Mouse (Mus musculus): ENCODE results near the gene Vwa1.

Gene Vwa1

DNA sequence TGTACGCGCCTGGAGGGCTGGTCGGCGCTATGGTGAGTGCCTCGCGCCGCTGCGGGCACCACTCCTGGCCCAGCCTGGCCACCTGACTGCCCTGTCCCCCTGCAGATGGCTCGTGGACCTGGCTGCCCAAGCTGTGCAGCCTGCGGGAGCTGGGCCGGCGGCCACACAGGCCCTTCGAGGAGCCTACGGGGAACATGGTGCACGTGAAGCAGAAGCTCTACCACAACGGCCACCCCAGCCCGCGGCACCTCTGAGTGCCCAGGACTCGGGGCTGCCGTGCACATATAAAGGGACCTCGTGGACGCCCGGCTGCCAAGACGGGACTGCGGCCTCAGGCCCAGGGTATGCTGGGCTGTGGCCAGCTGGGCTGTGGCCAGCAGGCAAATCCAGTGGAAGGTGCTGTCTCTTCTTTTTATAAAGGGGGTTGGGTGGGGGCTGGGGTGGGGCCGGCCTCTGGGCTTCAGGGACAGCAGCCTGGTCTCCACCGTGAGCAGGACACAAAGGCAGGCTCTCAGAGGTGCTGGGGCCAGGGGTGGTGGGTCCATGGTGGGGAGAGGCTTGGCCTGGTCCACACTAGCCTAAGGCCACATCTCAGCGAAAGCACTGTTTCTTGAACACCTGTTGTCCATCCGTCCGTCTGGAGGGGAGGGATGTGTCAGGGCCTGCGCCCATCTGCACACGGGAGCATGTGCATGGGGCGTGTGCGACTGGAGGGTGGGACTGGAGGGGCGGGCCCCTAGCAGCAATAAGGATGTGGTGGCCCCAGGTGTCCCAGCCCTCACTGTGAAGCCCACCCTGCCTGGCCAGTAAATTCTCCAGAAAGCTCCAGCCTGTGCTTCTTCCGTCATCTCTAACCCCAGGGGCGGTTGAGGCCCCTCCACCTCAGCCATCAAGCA is 34.5 kb downstream of the Vwa1 start:
- CTCF ChIA-PET, result no interaction called here

DNA sequence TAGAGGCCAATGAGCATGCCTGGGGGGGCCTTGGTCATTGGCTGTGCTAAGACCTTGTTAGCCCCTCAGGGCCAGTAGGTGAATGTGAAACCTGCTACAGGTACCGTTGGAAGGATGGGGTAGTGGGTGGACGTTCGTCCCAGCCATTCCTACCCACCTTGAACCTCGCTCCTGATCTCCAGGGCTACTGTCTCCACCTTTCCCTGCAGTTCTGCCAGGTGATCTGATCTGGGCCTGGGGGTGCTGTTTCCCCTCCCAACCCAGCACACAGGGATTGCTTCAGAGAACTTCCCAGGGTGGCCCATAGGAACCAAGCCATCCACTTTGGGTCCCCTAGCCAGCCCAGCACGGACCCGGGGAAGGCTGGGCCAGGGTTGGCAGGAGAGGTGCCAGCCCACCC is 35.3 kb downstream of the Vwa1 start:
- CTCF ChIA-PET, result no interaction called here
- POLR2A ChIA-PET, result interaction anchor here in 2 of 4 experiments (0.6 to 1.8 kb wide), 6 partner anchors 9 to 204 kb away, joined by 3 to 9 read pairs (median 4); partner anchors contain the start of genes Atad3a (in 1 of the 2) and Ube2j2 (in 1 of the 2)

More for the DNA sequence above, 34.5 kb downstream of the Vwa1 start:
- POLR2A ChIA-PET, result interaction anchor here in 2 of 4 experiments (0.6 to 1.6 kb wide), 5 partner anchors 18 to 204 kb away, joined by 3 to 6 read pairs (median 3); partner anchors contain the start of genes Atad3a (in 1 of the 2) and Ube2j2 (in 1 of the 2)

DNA sequence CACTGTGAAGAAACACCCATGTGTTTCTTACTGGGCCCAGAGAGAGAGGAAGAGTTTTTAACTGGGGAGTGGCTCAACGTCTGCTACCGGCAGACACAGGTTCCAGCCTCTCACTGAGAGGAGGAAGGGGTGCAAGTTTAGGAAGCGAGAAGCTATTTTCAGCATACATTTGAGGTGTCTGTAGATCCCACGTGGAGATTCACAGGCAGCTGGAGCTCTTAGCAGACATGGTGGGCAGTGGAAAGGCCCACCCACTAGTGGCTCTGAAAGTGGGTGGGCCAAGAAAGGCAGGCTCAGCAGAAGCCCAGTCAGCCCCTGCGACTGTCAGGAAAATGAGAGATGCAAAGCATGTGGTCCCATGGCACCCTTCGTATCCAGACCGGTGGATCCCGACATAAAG is 36.2 kb downstream of the Vwa1 start:
- CTCF ChIA-PET, result interaction anchor here in 1 of 4 experiments (0.9 kb wide), 1 partner anchor 96 kb away, joined by 3 read pairs; no protein-coding TSS in a partner anchor
- POLR2A ChIA-PET, result interaction anchor here in 3 of 4 experiments (0.5 to 1.8 kb wide), 15 partner anchors 9 to 629 kb away, joined by 3 to 9 read pairs (median 3); partner anchors contain the start of genes Atad3a (in 1 of the 3) and Ccnl2 (in 1 of the 3)

DNA sequence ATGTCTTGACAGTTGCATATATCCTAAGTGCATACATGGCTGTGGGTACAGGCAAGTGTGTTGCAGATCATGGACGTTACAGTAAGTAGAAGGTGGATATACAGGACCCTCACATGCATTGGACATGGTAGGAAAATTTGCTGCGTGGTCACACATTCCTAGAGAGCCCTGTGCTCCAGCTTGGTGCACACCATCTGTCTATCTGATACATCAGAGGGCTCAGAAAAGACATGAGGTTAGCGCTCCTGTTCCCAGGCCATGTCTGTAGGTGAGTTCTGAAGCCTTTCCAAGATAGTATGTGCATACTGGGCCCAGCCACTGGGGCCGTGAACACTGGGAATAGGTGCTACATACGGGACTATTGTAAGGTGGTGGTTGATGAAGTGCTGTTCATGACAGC is 38.1 kb downstream of the Vwa1 start:
- CTCF ChIA-PET, result no interaction called here
- POLR2A ChIA-PET, result interaction anchor here in 2 of 4 experiments (0.6 to 1.2 kb wide), 4 partner anchors 14 to 254 kb away, joined by 3 read pairs; no protein-coding TSS in a partner anchor

DNA sequence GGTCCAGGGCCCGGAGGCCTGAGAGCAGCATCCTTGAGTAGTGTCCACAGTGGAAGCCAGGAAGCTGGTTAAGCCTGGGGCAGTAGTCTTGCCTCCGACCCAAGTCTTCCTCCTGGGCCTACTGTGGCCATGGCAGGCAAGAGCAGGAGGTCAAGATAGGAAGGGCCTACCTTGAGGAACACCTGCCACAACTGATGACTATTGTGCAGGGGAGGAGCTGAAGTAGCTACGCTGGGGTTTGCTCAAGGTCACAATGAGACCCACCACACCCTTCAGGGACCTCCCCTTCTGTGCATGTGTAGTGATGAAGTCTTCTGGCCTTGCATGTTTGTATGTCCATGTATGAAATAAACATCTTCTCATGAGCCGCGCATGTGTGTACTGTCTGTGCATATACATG is 38.7 kb downstream of the Vwa1 start:
- ChIA-PET CTCF (no interaction called here), POLR2A (interaction anchor here in 2 of 4 experiments (0.6 to 1.2 kb wide), 4 partner anchors 14 to 253 kb away, joined by 3 read pairs; no protein-coding TSS in a partner anchor)

DNA sequence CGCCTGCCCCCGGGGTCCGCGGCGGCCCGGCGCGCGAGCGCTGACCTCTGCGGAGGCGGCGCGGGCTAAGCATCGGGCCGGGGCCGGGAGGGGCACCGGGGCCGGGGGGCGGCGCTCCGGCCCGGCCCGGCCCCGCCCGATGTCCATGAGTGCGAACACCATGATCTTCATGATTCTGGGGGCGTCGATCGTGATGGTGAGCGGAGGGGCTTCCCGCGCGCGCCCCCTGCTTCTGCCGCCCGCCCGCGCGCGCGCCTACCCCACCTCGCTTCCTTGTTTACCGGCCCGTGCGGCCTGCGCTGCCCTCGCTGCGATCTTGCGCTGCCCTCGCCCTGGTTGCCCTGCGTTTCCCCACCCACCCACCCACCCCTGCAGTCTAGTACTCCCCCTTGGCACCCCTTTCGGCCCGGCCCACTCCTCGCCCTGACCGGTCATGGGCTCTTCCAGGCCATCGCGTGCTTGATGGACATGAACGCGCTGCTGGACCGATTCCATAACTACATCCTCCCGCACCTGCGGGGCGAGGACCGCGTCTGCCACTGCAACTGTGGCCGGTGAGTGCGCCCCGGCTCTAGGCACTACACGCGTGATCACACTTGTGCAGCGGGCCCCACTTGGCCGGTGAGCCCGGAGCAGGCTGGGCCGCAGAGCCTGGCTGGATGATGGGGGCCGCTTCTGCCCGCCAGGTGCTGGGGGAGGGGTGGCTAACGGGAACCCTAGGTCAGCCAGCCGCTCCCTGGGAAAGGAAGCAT is 39.4 kb downstream of the Vwa1 start:
- ChIA-PET CTCF (no interaction called here), POLR2A (interaction anchor here in 2 of 4 experiments (1.0 to 1.2 kb wide), 2 partner anchors 13 to 24 kb away, joined by 3 read pairs; no protein-coding TSS in a partner anchor)

DNA sequence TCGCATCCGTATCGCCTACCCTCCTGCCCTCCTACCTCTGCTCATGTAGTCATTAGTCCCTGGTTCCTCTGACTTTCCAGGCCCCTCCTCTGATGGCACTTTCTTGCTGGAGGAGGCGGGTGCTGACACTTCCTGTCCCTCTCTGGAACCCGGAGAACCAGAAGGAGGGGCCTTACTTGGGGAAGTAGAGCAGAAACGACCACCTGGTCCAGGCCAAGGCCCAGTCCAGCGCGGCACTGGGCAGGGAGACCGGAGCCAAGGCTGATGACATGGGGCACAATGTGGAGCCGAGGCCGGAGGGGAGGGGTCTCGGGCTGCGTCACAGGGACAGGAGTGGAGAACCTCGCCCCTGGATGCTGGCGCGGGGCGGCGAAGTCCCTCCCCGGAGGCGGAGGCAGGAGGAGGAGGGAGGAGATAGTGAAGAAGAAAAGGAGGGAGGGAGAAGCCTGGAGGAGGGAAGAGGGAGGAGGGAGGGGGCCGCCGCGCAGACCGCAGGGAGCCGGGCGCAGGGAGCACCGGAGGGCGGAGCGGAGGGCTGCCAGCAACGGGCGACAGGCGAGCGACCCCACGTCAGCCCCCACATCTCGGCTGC is 40.1 kb downstream of the Vwa1 start, which contains the start of gene Tmem240:
Gene Tmem240 (plus strand): TSS at position 451 of the 592 bp plus-strand sequence.
- ChIA-PET CTCF (no interaction called here), POLR2A (interaction anchor here in 3 of 4 experiments (0.6 to 1.4 kb wide), 5 partner anchors 17 to 700 kb away, joined by 3 to 4 read pairs (median 3); partner anchors contain the start of gene Ssu72 (in 1 of the 3))

DNA sequence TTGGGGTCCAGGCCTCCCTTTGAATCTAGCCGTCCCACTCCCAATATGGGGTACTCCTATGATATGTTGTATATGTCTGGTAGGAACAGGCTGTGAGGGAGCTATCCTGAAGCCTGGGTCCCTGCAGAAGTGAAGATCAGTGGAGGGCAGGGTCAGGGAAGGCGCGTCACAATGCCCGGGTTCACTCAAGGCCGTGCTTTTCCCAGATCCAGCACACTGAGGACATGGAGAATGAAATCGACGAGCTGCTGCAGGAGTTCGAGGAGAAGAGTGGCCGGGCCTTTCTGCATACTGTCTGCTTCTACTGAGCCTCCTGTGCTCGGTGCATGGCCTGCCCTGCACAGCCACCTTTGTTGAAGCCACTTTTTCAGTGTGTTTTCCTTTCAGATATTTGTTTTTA is 41.2 kb downstream of the Vwa1 start:
- POLR2A ChIA-PET, result interaction anchor here (0.9 to 1.8 kb wide), 9 partner anchors 10 to 64 kb away, joined by 3 to 9 read pairs (median 4); partner anchors contain the start of genes Mib2 (in 1 of the 4) and Ssu72 (in 1 of the 4)
- CTCF ChIA-PET, result interaction anchor here in 1 of 4 experiments (0.6 to 0.9 kb wide), 2 partner anchors 125 to 171 kb away, joined by 3 read pairs; no protein-coding TSS in a partner anchor

DNA sequence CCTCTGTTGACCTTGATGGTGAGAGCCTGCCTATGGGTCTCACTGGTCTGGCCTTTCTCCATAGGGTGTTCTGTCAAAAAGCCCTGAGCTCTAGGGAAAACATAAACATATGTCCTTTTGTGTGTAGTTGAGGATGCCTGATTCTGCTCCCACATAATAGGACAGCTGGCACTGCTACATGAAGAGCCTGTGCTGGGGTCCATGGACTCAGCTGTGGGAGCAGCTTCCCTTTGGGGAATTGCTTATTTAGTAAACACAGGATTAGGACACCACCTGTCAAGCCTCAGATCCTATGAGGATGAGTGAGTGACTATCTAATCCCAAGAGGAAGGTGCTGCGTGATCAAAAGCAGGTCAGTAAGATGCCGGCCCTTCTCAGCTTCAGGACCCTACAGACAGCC is 46.5 kb downstream of the Vwa1 start:
- CTCF ChIA-PET, result no interaction called here
- POLR2A ChIA-PET, result interaction anchor here in 3 of 4 experiments (0.6 to 2.5 kb wide), 10 partner anchors 11 to 156 kb away, joined by 3 to 12 read pairs (median 4); no protein-coding TSS in a partner anchor

DNA sequence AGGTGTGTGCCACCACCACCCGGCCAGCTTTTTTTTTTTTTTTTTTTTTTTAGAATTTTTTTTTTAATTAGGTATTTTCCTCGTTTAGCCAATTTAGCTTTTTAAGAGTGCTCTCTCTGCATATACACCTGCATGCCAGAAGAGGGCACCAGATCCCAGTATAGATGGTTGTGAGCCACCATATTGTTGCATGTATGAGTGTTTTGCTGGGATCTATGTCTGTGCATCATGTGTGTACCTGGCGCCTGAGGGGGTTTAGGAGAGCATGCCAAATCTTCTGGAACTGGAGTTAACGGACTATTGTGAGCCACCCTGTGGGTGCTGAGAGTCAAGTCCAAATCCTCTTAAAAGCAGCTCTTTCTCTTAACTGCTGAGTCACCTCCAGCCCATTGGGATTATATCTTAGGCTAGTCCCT is 52.8 kb downstream of the Vwa1 start:
- ChIA-PET CTCF (interaction anchor here (0.5 to 2.3 kb wide), 33 partner anchors 8 to 1508 kb away, joined by 3 to 14 read pairs (median 4); partner anchors contain the start of genes Atad3a (in 2 of the 4), Mib2 (in 1 of the 4) and Mxra8 (in 1 of the 4)), POLR2A (interaction anchor here (0.6 to 2.6 kb wide), 42 partner anchors 8 to 652 kb away, joined by 3 to 14 read pairs (median 4); partner anchors contain the start of genes Ssu72 (in 2 of the 4), Mib2 (in 1 of the 4), Slc35e2 (in 1 of the 4) and Tmem88b (in 1 of the 4))

All from embryonic stem cell, embryonic (primary cell).